Mouse (Mus musculus): ENCODE measurements around the gene Abhd14a. TPM values are rescaled to one million over a fixed set of nuclear protein-coding genes. Genes with fewer than 3 reads are reported as not detected.

The Abhd14a gene
- total and polyA plus RNA-seq, 3 experiments = 22.8 to 48.7 TPM; not detected in 1

- no peak for DNase-seq (ENCODE audit: low read depth, low spot score)
- H3K36me3 ChIP-seq (ENCODE audit: control insufficient read depth in 1 of 2, insufficient read depth in 2 of 2, low read length in 2 of 2) = peaks cover 0 to 4% of the 10 kb centered on the region in 2 experiments; a peak in 2 of 4 replicates
- H3K27me3 ChIP-seq (ENCODE audit: control insufficient read depth in 1 of 2, insufficient read depth in 2 of 2, low read length in 2 of 2) = no peaks in the 10 kb centered on the region
- H3K79me2 ChIP-seq (ENCODE audit: control insufficient read depth, insufficient read depth, low read length, poor library complexity) = peaks cover 3% of the 10 kb centered on the region; the same call in 1 of the 2 replicates
- no peak overlapping the region for H3K27ac ChIP-seq (ENCODE audit: control insufficient read depth, low read depth, low read length)
- H3K4me3 ChIP-seq (ENCODE audit: control insufficient read depth in 1 of 2, insufficient read depth in 1 of 2, low read depth in 2 of 2, low read length in 2 of 2) = peak overlapping the region; percentile 70 to 96
- H3K4me1 ChIP-seq (ENCODE audit: control insufficient read depth in 1 of 2, insufficient read depth in 2 of 2, low read length in 2 of 2) = peaks cover 0 to 9% of the 10 kb centered on the region in 2 experiments; a peak in 2 of 4 replicates
- TF ChIP-seq MEF2A (IDR thresholded peaks at IDR 0.05; ENCODE audit: extremely low read depth, insufficient replicate concordance, low read depth, low read length, poor library complexity, severe bottlenecking) (no peak), JUND (IDR thresholded peaks at IDR 0.05; ENCODE audit: low read depth, low read length) (no peak), MXI1 (IDR thresholded peaks at IDR 0.05; ENCODE audit: low read depth, low read length) (no peak), NRF1 (IDR thresholded peaks at IDR 0.05; ENCODE audit: insufficient read depth, low read depth, low read length, poor library complexity, severe bottlenecking) (no peak), GABPA (IDR thresholded peaks at IDR 0.05; ENCODE audit: low read depth, low read length) (no peak), USF2 (IDR thresholded peaks at IDR 0.05; ENCODE audit: borderline replicate concordance in 1 of 2, insufficient read depth in 1 of 2, low read depth in 1 of 2, low read length in 2 of 2) (no peak), CHD1 (IDR thresholded peaks at IDR 0.05; ENCODE audit: low read depth, low read length) (no peak), MAZ (IDR thresholded peaks at IDR 0.05; ENCODE audit: low read depth, low read length) (no peak)
- no peaks in the 10 kb centered on the region for H3K9me3 ChIP-seq (replicated peaks; ENCODE audit: insufficient read depth, low read length)
- 0 out of 2 replicates have a peak overlapping the region, but pooled peaks have one; percentile 21 for H3K9ac ChIP-seq (ENCODE audit: control insufficient read depth, low read depth, low read length, poor library complexity, severe bottlenecking)
These were observed 473 bp upstream of the Abhd14a start for GRCm38 (mm10) chr9:106447951-106448350.

GRCm38 (mm10) chr9:106444836-106445235 lies 2.6 kb downstream of the Abhd14a start:
- TF ChIP-seq POLR2AphosphoS5 (IDR thresholded peaks at IDR 0.05; ENCODE audit: borderline replicate concordance, low read depth, low read length) (no peak), ZC3H11A (IDR thresholded peaks at IDR 0.05; ENCODE audit: low read depth, low read length) (no peak), TCF12 (IDR thresholded peaks at IDR 0.05; ENCODE audit: low read depth, low read length) (no peak), POLR2A (IDR thresholded peaks at IDR 0.05; ENCODE audit: control insufficient read depth in 1 of 2, insufficient read depth in 1 of 2, low read depth in 1 of 2, low read length in 2 of 2, poor library complexity in 1 of 2) (no peak), SIN3A (IDR thresholded peaks at IDR 0.05; ENCODE audit: low read length) (no peak), NELFE (IDR thresholded peaks at IDR 0.05; ENCODE audit: low read depth, low read length) (no peak), MEF2A (IDR thresholded peaks at IDR 0.05; ENCODE audit: extremely low read depth, insufficient replicate concordance, low read depth, low read length, poor library complexity, severe bottlenecking) (no peak), POLR2AphosphoS2 (IDR thresholded peaks at IDR 0.05; ENCODE audit: low read length) (no peak), ZMIZ1 (IDR thresholded peaks at IDR 0.05; ENCODE audit: low read depth, low read length) (no peak), RAD21 (IDR thresholded peaks at IDR 0.05; ENCODE audit: low read depth, low read length) (no peak), ETS1 (IDR thresholded peaks at IDR 0.05; ENCODE audit: low read depth, low read length) (no peak), ZKSCAN1 (IDR thresholded peaks at IDR 0.05; ENCODE audit: low read depth, low read length) (no peak), HCFC1 (IDR thresholded peaks at IDR 0.05; ENCODE audit: low read depth, low read length) (no peak)
- no peaks in the 10 kb centered on the region for H3K9me3 ChIP-seq (replicated peaks; ENCODE audit: insufficient read depth, low read length)
- H3K27me3 ChIP-seq (ENCODE audit: control insufficient read depth in 1 of 2, insufficient read depth in 2 of 2, low read length in 2 of 2) = no peaks in the 10 kb centered on the region
- no peak overlapping the region for H3K27ac ChIP-seq (ENCODE audit: control insufficient read depth, low read depth, low read length)
- peaks cover 0 to 8% of the 10 kb centered on the region in 2 experiments; a peak in 1 of 4 replicates for H3K4me1 ChIP-seq (ENCODE audit: control insufficient read depth in 1 of 2, insufficient read depth in 2 of 2, low read length in 2 of 2)
- H3K4me3 ChIP-seq (ENCODE audit: control insufficient read depth in 1 of 2, insufficient read depth in 1 of 2, low read depth in 2 of 2, low read length in 2 of 2) = no peak overlapping the region
- peaks cover 0 to 2% of the 10 kb centered on the region in 2 experiments; a peak in 2 of 4 replicates for H3K36me3 ChIP-seq (ENCODE audit: control insufficient read depth in 1 of 2, insufficient read depth in 2 of 2, low read length in 2 of 2)
- no peak for DNase-seq (ENCODE audit: low read depth, low spot score)
- H3K9ac ChIP-seq (ENCODE audit: control insufficient read depth, low read depth, low read length, poor library complexity, severe bottlenecking) = no peak overlapping the region
- peaks cover 3% of the 10 kb centered on the region; the same call in 1 of the 2 replicates for H3K79me2 ChIP-seq (ENCODE audit: control insufficient read depth, insufficient read depth, low read length, poor library complexity)

All from MEL (cell line).